Mouse (Mus musculus): ENCODE measurements around the gene Cyp2b13. TPM values are rescaled to one million over a fixed set of nuclear protein-coding genes. Genes with fewer than 3 reads are reported as not detected.
"Not testable (repeated sequence)": the region's sequence is repeated elsewhere in the genome, so short reads cannot be mapped to it uniquely, and the experiment has no call there.

Gene Cyp2b13
- not detected in 2 replicates for polyA plus RNA-seq (2012; rRNA removed)

DNA sequence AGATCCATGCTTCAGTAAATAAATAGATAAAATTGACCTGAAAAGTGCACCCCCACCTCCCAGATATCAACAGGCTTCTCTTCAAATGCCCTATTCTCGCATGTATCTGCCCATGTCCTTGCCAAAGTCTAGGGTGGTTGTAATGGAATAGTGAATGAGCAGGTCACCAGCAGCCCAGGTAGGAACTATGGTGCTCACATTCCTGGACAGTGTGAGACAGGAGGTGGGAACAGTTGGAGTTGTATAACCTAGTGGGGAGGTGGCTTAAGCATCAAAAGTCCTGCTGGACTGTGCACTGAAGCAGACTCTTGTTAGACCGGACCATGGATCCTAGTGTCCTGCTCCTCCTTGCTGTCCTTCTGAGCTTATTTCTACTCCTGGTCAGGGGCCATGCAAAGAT is at the start of gene Cyp2b13:
Gene Cyp2b13, plus strand, starts transcription at position 301 of the 400 bp plus-strand sequence.
- not testable (repeated sequence) for DNase-seq (ENCODE audit: low read depth)

- DNase-seq (ENCODE audit: low read depth): not testable (repeated sequence)
These were observed 41.4 kb upstream of the Cyp2b13 start for GRCm38 (mm10) chr7:26019814-26020332.

- not testable (repeated sequence) for DNase-seq (ENCODE audit: low read depth)
These were observed 6.2 kb upstream of the Cyp2b13 start for GRCm38 (mm10) chr7:26054885-26055630.

DNA sequence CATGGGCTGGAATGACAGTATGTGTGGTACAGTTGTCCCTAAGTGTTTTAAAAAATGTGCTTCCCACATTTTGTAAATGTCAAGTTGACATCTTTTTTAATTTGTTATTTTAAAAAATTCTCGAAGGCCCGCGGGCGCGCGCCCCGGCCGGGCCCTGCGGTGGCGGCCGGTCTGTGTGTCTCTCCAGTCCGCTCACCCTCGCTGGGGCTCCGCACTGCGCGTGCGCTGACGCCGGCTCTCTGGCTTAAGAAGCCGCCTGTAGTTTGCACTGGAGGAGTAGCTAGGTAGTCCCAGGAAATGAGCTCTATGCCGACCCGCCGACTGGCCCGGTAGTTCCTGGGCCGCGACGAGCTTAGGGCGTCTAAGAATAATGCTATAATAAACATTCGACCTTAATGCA is 10.4 kb downstream of the Cyp2b13 start:
- DNase-seq (ENCODE audit: low read depth): not testable (repeated sequence)

DNA sequence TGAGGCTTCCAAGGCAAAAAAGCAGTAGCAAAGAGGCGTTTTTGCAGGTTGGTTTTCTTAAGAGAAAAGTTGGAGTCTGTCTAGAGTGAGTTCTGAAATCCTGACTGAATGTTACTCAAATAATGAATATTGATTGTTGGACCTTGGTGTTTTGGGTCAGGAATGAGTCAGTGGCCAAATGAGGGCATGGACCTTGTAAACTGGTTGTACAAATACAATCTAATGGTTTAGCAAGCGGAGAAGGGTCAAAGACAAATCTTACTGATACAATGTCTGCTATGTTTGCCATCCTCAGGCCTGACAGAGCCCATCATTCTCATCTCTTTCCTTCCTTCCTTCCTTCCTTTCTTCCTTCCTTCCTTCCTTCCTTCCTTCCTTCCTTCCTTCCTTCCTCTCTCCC is 21.3 kb downstream of the Cyp2b13 start:
- no peak for DNase-seq (ENCODE audit: low read depth)
- TF ChIP-seq CTCF (IDR thresholded peaks at IDR 0.05; ENCODE audit: borderline replicate concordance, extremely low read depth, insufficient read depth, insufficient read length): no peak
- no peak for TF ChIP-seq POLR2A (IDR thresholded peaks at IDR 0.05; ENCODE audit: borderline replicate concordance, extremely low read depth, insufficient read depth, insufficient read length, poor library complexity, severe bottlenecking)

DNA sequence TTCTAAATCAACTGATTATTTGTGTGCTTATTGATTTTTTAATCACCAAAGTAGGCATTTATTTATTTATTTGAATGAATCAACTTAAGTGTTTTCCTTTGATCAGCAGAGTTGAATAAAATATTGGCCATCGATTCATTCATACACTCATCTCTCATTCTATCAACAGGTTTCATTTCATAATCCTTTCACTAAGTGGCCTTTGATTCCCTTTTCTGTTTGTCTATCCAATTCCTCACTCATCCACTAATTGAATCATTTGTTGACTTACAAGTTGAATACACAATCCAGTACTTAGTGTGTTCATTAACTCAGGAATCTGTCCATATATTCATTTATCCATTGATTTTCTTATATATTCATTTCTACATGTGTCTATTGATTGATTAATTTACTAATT is 26.1 kb downstream of the Cyp2b13 start:
- no peak for DNase-seq (ENCODE audit: low read depth)

GRCm38 (mm10) chr7:26088578-26088977 is 27.3 kb downstream of the Cyp2b13 start:
- DNase-seq (ENCODE audit: low read depth): not testable (repeated sequence)

More for the DNA sequence above, 26.1 kb downstream of the Cyp2b13 start:
- TF ChIP-seq CTCF (IDR thresholded peaks at IDR 0.05; ENCODE audit: borderline replicate concordance, extremely low read depth, insufficient read depth, insufficient read length): no peak
- TF ChIP-seq POLR2A (IDR thresholded peaks at IDR 0.05; ENCODE audit: borderline replicate concordance, extremely low read depth, insufficient read depth, insufficient read length, poor library complexity, severe bottlenecking): no peak

GRCm38 (mm10) chr7:26139623-26140022 is 78.3 kb downstream of the Cyp2b13 start:
- DNase-seq (ENCODE audit: low read depth): not testable (repeated sequence)

- DNase-seq (ENCODE audit: low read depth): not testable (repeated sequence)
These were observed 82.4 kb downstream of the Cyp2b13 start for GRCm38 (mm10) chr7:26143657-26144056.

Other genes with a start within 250 kb of the Cyp2b13 start
- gene Cyp2s1, start 244.6 kb upstream of the Cyp2b13 start, polyA plus RNA-seq (2012; rRNA removed): 1.7 and 2.0 TPM in 2 replicates
- gene Cyp2b10, start 163.9 kb upstream of the Cyp2b13 start, polyA plus RNA-seq (2012; rRNA removed): not detected in 2 replicates
- gene Cyp2b9, start 111.9 kb downstream of the Cyp2b13 start, polyA plus RNA-seq (2012; rRNA removed): not detected in 2 replicates
- not detected in 2 replicates for gene Vmn1r184, start 198.8 kb downstream of the Cyp2b13 start, polyA plus RNA-seq (2012; rRNA removed)
- gene Cyp2a4, start 245.7 kb downstream of the Cyp2b13 start, polyA plus RNA-seq (2012; rRNA removed): not detected in 2 replicates

Data from brain, embryonic 14.5 days (tissue).